Mouse (Mus musculus) limb, embryonic 14.5 days (tissue): ENCODE results near the gene Gm8947. TPM values are rescaled to one million over a fixed set of nuclear protein-coding genes. Genes with fewer than 3 reads are reported as not detected.
A peak's percentile ranks its signal among the peaks of the same experiment; 100 is the strongest.

Experiments
- ATAC-seq: fragments of 200-750 bp; cut with Nextera tagmentation; 2 replicates; pipeline ENCODE4 v1.8.0; 2017; ENCODE audit warnings: low read depth, moderate number of reproducible peaks, moderate TSS enrichment; ENCODE audit not compliant: low FRiP score
- DNase-seq: peaks from one replicate; pipeline ENCODE4 v3.0.0-alpha.2; 2015; ENCODE audit warnings: low spot score
- H3K27ac ChIP-seq: fragments of 300-500 bp; sonication (generic); replicated peaks from 2 replicates; pipeline ENCODE4 v1.5.1; 2014; ENCODE audit warnings: low read depth, mild to moderate bottlenecking, low read length, moderate library complexity, mixed read lengths
- H3K27me3 ChIP-seq: fragments of 300-500 bp; sonication (generic); 2 replicates; pipeline ENCODE4 v1.6.1; 2014; ENCODE audit warnings: low read length, mixed read lengths; ENCODE audit not compliant: control insufficient read depth, insufficient read depth
- H3K36me3 ChIP-seq: fragments of 300-500 bp; sonication (generic); 2 replicates; pipeline ENCODE4 v1.6.1; 2014; ENCODE audit warnings: mild to moderate bottlenecking, low read length, moderate library complexity, mixed read lengths; ENCODE audit not compliant: control insufficient read depth, insufficient read depth
- H3K4me1 ChIP-seq: fragments of 300-500 bp; sonication (generic); 2 replicates; pipeline ENCODE4 v1.6.1; 2014; ENCODE audit warnings: antibody characterized with exemption, low read length, mixed read lengths; ENCODE audit not compliant: control insufficient read depth, insufficient read depth
- H3K4me2 ChIP-seq: fragments of 300-500 bp; sonication (generic); replicated peaks from 2 replicates; pipeline ENCODE4 v1.6.1; 2014; ENCODE audit warnings: low read depth, mild to moderate bottlenecking, low read length, moderate library complexity; ENCODE audit not compliant: severe bottlenecking
- H3K4me3 ChIP-seq: fragments of 300-500 bp; sonication (generic); replicated peaks from 2 replicates; pipeline ENCODE4 v1.5.1; 2014; ENCODE audit warnings: low read length
- H3K9ac ChIP-seq: fragments of 300-500 bp; sonication (generic); 2 replicates; pipeline ENCODE4 v1.6.1; 2014; ENCODE audit warnings: mild to moderate bottlenecking, low read depth, low read length, moderate library complexity; ENCODE audit not compliant: severe bottlenecking
- H3K9me3 ChIP-seq: fragments of 300-500 bp; sonication (generic); 2 replicates; pipeline ENCODE4 v1.6.1; 2016; ENCODE audit warnings: low read length; ENCODE audit not compliant: control insufficient read depth
- POLR2A ChIP-seq: fragments of 200-500 bp; IDR thresholded peaks from 2 replicates; pipeline ENCODE4 v1.8.0; 2012; ENCODE audit warnings: inconsistent platforms, mild to moderate bottlenecking, moderate library complexity, borderline replicate concordance; ENCODE audit not compliant: insufficient read depth, insufficient read length; ENCODE audit errors: extremely low read depth
- WGBS: fragments of 180-500 bp; shearing (Covaris S2); extraction: QIAGEN DNeasy Blood & Tissue Kit; methylation state at CpG from one replicate; pipeline ENCODE4 v1.1.7; 2014; 5-methylcytosine and 5-hydroxymethylcytosine counted together
- polyA plus RNA-seq, 2 experiments: library from polyadenylated mRNA; depleted of rRNA in 1 of 2; stranded (reverse) in 1 of 2; unstranded in 1 of 2; fragments of >200 nt; fragmentation: Nextera tagmentation in 1 of 2; extraction: Ambion mirVana in 1 of 2; gene quantifications; 2 replicates each; pipeline versions ENCODE4 v1.2.1 to v1.2.3; 2012 to 2014

The Gm8947 gene
- polyA plus RNA-seq, 2 experiments: 0.06 TPM; not detected in 1

GRCm38 (mm10) chr1:151236141-151236930 is 44.2 kb downstream of the Gm8947 start:
- H3K4me1 ChIP-seq: peaks cover 13% of the 10 kb centered on the region
- no peaks in the 10 kb centered on the region for H3K9me3 ChIP-seq
- 58% methylated on average over 13 of the region's 13 CpGs for WGBS
- DNase-seq (no peak), ATAC-seq (peak; percentile 44; the same call in 1 of the 2 replicates)
- no peak overlapping the region for H3K4me3 ChIP-seq
- peak overlapping the region; percentile 53; the same call in 1 of the 2 replicates for H3K27ac ChIP-seq
- no peak overlapping the region; the same call in 1 of the 2 replicates for H3K4me2 ChIP-seq
- no peak for TF ChIP-seq POLR2A
- H3K9ac ChIP-seq: no peak overlapping the region
- H3K27me3 ChIP-seq: no peaks in the 10 kb centered on the region
- H3K36me3 ChIP-seq: no peaks in the 10 kb centered on the region

DNA sequence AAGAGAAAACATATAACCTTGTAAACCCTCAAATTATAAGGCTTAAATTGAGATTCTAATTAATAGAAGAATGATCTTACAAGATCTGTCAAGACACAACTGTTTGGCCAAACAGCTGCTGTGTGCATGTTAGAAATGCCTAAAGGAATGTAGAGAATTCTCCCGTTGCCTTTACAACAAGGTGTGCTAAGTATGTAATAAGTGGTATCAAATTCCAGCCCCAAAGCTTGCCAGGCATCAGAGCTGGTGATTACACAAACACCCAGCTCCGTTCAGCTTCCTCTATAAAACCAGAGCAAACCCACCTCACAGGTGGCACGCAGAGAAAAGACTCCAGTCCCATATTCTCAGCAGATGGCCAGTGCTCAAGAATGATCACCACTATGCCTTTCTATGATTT is 45.6 kb downstream of the Gm8947 start:
- DNase-seq: no peak
- H3K9me3 ChIP-seq: no peaks in the 10 kb centered on the region
- no peaks in the 10 kb centered on the region for H3K36me3 ChIP-seq
- no peak overlapping the region for H3K4me2 ChIP-seq
- peaks cover 13% of the 10 kb centered on the region for H3K4me1 ChIP-seq
- 18% methylated on average over 3 of the region's 3 CpGs for WGBS
- ATAC-seq: no peak
- no peak overlapping the region for H3K9ac ChIP-seq
- H3K4me3 ChIP-seq: no peak overlapping the region
- no peak overlapping the region for H3K27ac ChIP-seq
- TF ChIP-seq POLR2A: no peak
- no peaks in the 10 kb centered on the region for H3K27me3 ChIP-seq

GRCm38 (mm10) chr1:151243332-151243731 is 51.2 kb downstream of the Gm8947 start:
- no peak overlapping the region for H3K4me2 ChIP-seq
- WGBS: 86% methylated on average over 4 of the region's 4 CpGs
- H3K4me1 ChIP-seq: peaks cover 3% of the 10 kb centered on the region
- H3K9me3 ChIP-seq: no peaks in the 10 kb centered on the region
- no peak for DNase-seq
- TF ChIP-seq POLR2A: no peak
- H3K4me3 ChIP-seq: no peak overlapping the region
- no peaks in the 10 kb centered on the region for H3K36me3 ChIP-seq
- no peak for ATAC-seq
- no peak overlapping the region for H3K27ac ChIP-seq
- no peaks in the 10 kb centered on the region for H3K27me3 ChIP-seq
- no peak overlapping the region for H3K9ac ChIP-seq

Other genes with a start within 250 kb of the Gm8947 start
- gene Hmcn1, start 198.9 kb upstream of the Gm8947 start, polyA plus RNA-seq (2012; rRNA removed): 73.5 and 80.4 TPM in 2 replicates
- 35.3 and 43.2 TPM in 2 replicates for gene Hmcn1, start 198.9 kb upstream of the Gm8947 start, polyA plus RNA-seq (2014; fragmentation: Nextera tagmentation; extraction: Ambion mirVana)
- 0.08 and 0.15 TPM in 2 replicates for gene Gm47985, start 9.8 kb upstream of the Gm8947 start, polyA plus RNA-seq (2012; rRNA removed)
- gene Gm47985, start 9.8 kb upstream of the Gm8947 start, polyA plus RNA-seq (2014; fragmentation: Nextera tagmentation; extraction: Ambion mirVana): not detected in 2 replicates
- 0.06 TPM in 1 of 2 replicates, not detected in the other for gene Gm47995, start 6.1 kb downstream of the Gm8947 start, polyA plus RNA-seq (2012; rRNA removed)
- gene Gm47995, start 6.1 kb downstream of the Gm8947 start, polyA plus RNA-seq (2014; fragmentation: Nextera tagmentation; extraction: Ambion mirVana): not detected in 2 replicates
- not detected in 2 replicates for gene 3110040M04Rik, start 11.7 kb downstream of the Gm8947 start, polyA plus RNA-seq (2012; rRNA removed)
- not detected in 2 replicates for gene 3110040M04Rik, start 11.7 kb downstream of the Gm8947 start, polyA plus RNA-seq (2014; fragmentation: Nextera tagmentation; extraction: Ambion mirVana)
- gene Gm47996, start 17.8 kb downstream of the Gm8947 start, polyA plus RNA-seq (2012; rRNA removed): 0.06 TPM in 1 of 2 replicates, not detected in the other
- gene Gm47996, start 17.8 kb downstream of the Gm8947 start, polyA plus RNA-seq (2014; fragmentation: Nextera tagmentation; extraction: Ambion mirVana): not detected in 2 replicates
- 186 and 208 TPM in 2 replicates for gene Ivns1abp, start 152.1 kb downstream of the Gm8947 start, polyA plus RNA-seq (2012; rRNA removed)
- 235 and 248 TPM in 2 replicates for gene Ivns1abp, start 152.1 kb downstream of the Gm8947 start, polyA plus RNA-seq (2014; fragmentation: Nextera tagmentation; extraction: Ambion mirVana)
- 13.9 and 27.8 TPM in 2 replicates for gene Swt1, start 236.1 kb downstream of the Gm8947 start, polyA plus RNA-seq (2012; rRNA removed)
- gene Swt1, start 236.1 kb downstream of the Gm8947 start, polyA plus RNA-seq (2014; fragmentation: Nextera tagmentation; extraction: Ambion mirVana): 19.2 and 21.1 TPM in 2 replicates
- gene Trmt1l, start 236.2 kb downstream of the Gm8947 start, polyA plus RNA-seq (2012; rRNA removed): 29.3 and 33.8 TPM in 2 replicates
- 34.2 and 42.5 TPM in 2 replicates for gene Trmt1l, start 236.2 kb downstream of the Gm8947 start, polyA plus RNA-seq (2014; fragmentation: Nextera tagmentation; extraction: Ambion mirVana)